Mouse (Mus musculus) thymus, adult 2 months (tissue): Measurements from ENCODE around the gene Hspa5. TPM values are rescaled to one million over a fixed set of nuclear protein-coding genes. Genes with fewer than 3 reads are reported as not detected.
"Not testable (repeated sequence)": the region's sequence is repeated elsewhere in the genome, so short reads cannot be mapped to it uniquely, and the experiment has no call there.

Experiments used
- DNase-seq: peaks from one replicate; pipeline ENCODE4 v3.0.0; 2021
- H3K27ac ChIP-seq: fragments of 200-500 bp; 2 replicates; pipeline ENCODE4 v1.5.1; 2012; ENCODE audit warnings: low read length, control low read depth; ENCODE audit not compliant: control insufficient read depth, insufficient read depth
- H3K27me3 ChIP-seq: fragments of 200-500 bp; 2 replicates; pipeline ENCODE4 v1.6.1; 2012; ENCODE audit warnings: mild to moderate bottlenecking, low read length, moderate library complexity, mixed read lengths; ENCODE audit not compliant: control insufficient read depth, insufficient read depth
- H3K36me3 ChIP-seq: fragments of 200-500 bp; 2 replicates; pipeline ENCODE4 v1.6.1; 2012; ENCODE audit warnings: mild to moderate bottlenecking, low read length, moderate library complexity; ENCODE audit not compliant: control insufficient read depth, insufficient read depth
- H3K4me1 ChIP-seq: fragments of 200-500 bp; replicated peaks from 2 replicates; pipeline ENCODE4 v1.6.1; 2012; ENCODE audit warnings: low read length; ENCODE audit not compliant: control insufficient read depth, insufficient read depth
- H3K4me3 ChIP-seq: fragments of 200-500 bp; 2 replicates; pipeline ENCODE4 v1.5.1; 2012; ENCODE audit warnings: mild to moderate bottlenecking, low read length, control low read depth, moderate library complexity; ENCODE audit not compliant: control insufficient read depth, insufficient read depth
- CTCF ChIP-seq: fragments of 200-500 bp; IDR thresholded peaks from 2 replicates; pipeline ENCODE4 v1.5.1; 2012; ENCODE audit warnings: mild to moderate bottlenecking, control low read depth, low read length, moderate library complexity, borderline replicate concordance; ENCODE audit not compliant: control insufficient read depth, poor library complexity, insufficient read depth; ENCODE audit errors: extremely low read depth
- POLR2A ChIP-seq: fragments of 200-500 bp; IDR thresholded peaks from 2 replicates; pipeline ENCODE4 v1.6.1; 2012; ENCODE audit warnings: mild to moderate bottlenecking, low read length, control low read depth, moderate library complexity; ENCODE audit not compliant: control insufficient read depth, poor library complexity, insufficient read depth; ENCODE audit errors: extremely low read depth
- WGBS: fragments of 180-500 bp; shearing (Covaris S2); methylation state at CpG from one replicate; pipeline ENCODE4 v1.1.7; 2018; 5-methylcytosine and 5-hydroxymethylcytosine counted together
- polyA plus RNA-seq: library from polyadenylated mRNA; depleted of rRNA; stranded (reverse); fragments of >200 nt; gene quantifications from 2 replicates; pipeline ENCODE4 v1.2.3, GENCODE M21; 2012

Gene Hspa5
- polyA plus RNA-seq, 1 experiment: 376 TPM

- TF ChIP-seq CTCF (no peak), POLR2A (peak; percentile 61)
- WGBS: 1% methylated on average over 44 of the region's 44 CpGs
- H3K4me3 ChIP-seq: peak within 1 kb of the TSS; percentile 64
- H3K36me3 ChIP-seq: no peaks in the 10 kb centered on the region
- peaks cover 10% of the 10 kb centered on the region for H3K4me1 ChIP-seq
- H3K27ac ChIP-seq: peak within 1 kb of the TSS; percentile 60
- DNase-seq: peak; percentile 91
- no peaks in the 10 kb centered on the region for H3K27me3 ChIP-seq
Observed at GRCm38 (mm10) chr2:34799357-34800256, 27.8 kb downstream of the Hspa5 start, which contains the start of gene Rabepk. Gene Rabepk, minus strand, starts transcription at chr2:34799912.

GRCm38 (mm10) chr2:34800371-34800770 lies 28.6 kb downstream of the Hspa5 start:
- WGBS: 72% methylated on average over 7 of the region's 7 CpGs
- H3K36me3 ChIP-seq: 0 out of 2 replicates have a peak, but pooled peaks cover under 1% of the 10 kb centered on the region
- H3K4me1 ChIP-seq: peaks cover 10% of the 10 kb centered on the region
- DNase-seq: no peak
- no peak for TF ChIP-seq CTCF
- no peak for TF ChIP-seq POLR2A
- no peak overlapping the region for H3K27ac ChIP-seq
- H3K4me3 ChIP-seq: no peak overlapping the region
- H3K27me3 ChIP-seq: no peaks in the 10 kb centered on the region

- peaks cover 10% of the 10 kb centered on the region for H3K4me1 ChIP-seq
- WGBS: 11% methylated on average over 39 of the region's 39 CpGs
- peak; percentile 95 for DNase-seq
- H3K36me3 ChIP-seq: peaks cover 3% of the 10 kb centered on the region; the same call in 1 of the 2 replicates
- 0 out of 2 replicates have a peak overlapping the region, but pooled peaks have one; percentile 37 for H3K27ac ChIP-seq
- peak; percentile 55; the same call in 1 of the 2 replicates for TF ChIP-seq CTCF
- peak; percentile 90 for TF ChIP-seq POLR2A
- no peaks in the 10 kb centered on the region for H3K27me3 ChIP-seq
- peak overlapping the region; percentile 65 for H3K4me3 ChIP-seq
Observed at GRCm38 (mm10) chr2:34801516-34802482, 30.0 kb downstream of the Hspa5 start.

- H3K27me3 ChIP-seq, H3K36me3 ChIP-seq, DNase-seq: not testable (repeated sequence)
- peaks cover 10% of the 10 kb centered on the region for H3K4me1 ChIP-seq
- peak overlapping the region; percentile 65 for H3K4me3 ChIP-seq
- WGBS: under 1% methylated on average over 25 of the region's 32 CpGs
- 0 out of 2 replicates have a peak overlapping the region, but pooled peaks have one; percentile 37 for H3K27ac ChIP-seq
Observed at GRCm38 (mm10) chr2:34802565-34803245, 30.9 kb downstream of the Hspa5 start.

DNA sequence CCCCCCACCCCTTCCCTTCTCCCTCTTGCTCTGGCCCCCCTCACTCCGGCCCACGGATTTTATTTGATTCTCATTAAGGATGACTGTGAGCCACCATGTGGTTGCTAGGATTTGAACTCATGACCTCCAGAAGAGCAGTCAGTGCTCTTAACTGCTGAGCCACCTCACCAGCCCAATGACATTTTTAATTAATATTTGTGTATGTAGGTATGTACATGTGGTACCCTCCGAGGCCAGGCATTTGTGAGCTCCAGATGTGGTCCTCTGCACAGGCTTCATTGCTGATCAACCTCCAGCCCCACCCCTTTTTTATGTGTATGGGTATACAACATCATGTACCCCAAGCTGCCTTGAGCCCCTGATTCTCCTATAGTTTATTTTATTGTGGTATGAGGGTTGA lies 32.0 kb downstream of the Hspa5 start:
- Histone ChIP-seq H3K4me1 (peaks cover 10% of the 10 kb centered on the region), H3K27me3 (no peaks in the 10 kb centered on the region), H3K27ac (no peak overlapping the region), H3K4me3 (no peak overlapping the region), H3K36me3 (peaks cover 3% of the 10 kb centered on the region)
- 87% methylated on average over 3 of the region's 3 CpGs for WGBS
- no peak for DNase-seq
- no peak for TF ChIP-seq POLR2A
- TF ChIP-seq CTCF: no peak

DNA sequence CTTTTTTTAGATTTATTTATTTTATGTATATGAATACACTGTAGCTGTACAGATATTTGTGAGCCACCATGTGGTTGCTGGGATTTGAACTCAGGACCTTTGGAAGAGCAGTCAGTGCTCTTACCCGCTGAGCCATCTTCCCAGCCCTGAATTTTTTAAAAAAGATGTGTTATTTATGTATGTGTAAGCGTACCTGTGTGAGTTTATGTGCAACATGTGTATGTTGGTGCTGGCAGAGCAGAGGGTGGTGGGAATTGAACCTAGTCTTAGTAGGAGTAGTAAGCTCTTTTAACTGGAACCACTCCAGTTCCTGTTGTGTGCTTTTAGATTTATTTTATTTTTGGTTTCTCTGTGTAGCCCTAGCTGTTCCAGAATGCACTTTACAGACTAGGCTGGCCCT lies 32.4 kb downstream of the Hspa5 start:
- no peak for TF ChIP-seq CTCF
- TF ChIP-seq POLR2A: no peak
- peaks cover 3% of the 10 kb centered on the region for H3K36me3 ChIP-seq
- peaks cover 9% of the 10 kb centered on the region for H3K4me1 ChIP-seq
- no peak overlapping the region for H3K27ac ChIP-seq
- no peaks in the 10 kb centered on the region for H3K27me3 ChIP-seq
- DNase-seq: no peak
- no peak overlapping the region for H3K4me3 ChIP-seq
- 100% methylated on average over 2 of the region's 2 CpGs for WGBS
